Mouse (Mus musculus): ENCODE data around the gene Sirt2. TPM values are rescaled to one million over a fixed set of nuclear protein-coding genes. Genes with fewer than 3 reads are reported as not detected.

The Sirt2 gene
- polyA plus RNA-seq (2021; fragmentation: Nextera tagmentation): 147 and 180 TPM in 2 replicates
- long read RNA-seq, experiment 1, transcript Sirt2-201 (16 exons, 1,843 nt): minor isoform, 114 of 754 reads
- long read RNA-seq, experiment 1, transcript Sirt2-209 (13 exons, 1,585 nt): minor isoform, 6 of 754 reads
- long read RNA-seq, experiment 1, transcript Sirt2-202 (15 exons, 1,828 nt): major isoform, 569 of 754 reads
- long read RNA-seq, experiment 1, partial matches to known transcripts: 24 of 754 reads
- long read RNA-seq, experiment 1, other reads (novel, unspliced or antisense): 41 of 754 reads
- long read RNA-seq, experiment 2, transcript Sirt2-201 (16 exons, 1,843 nt): minor isoform, 34 of 205 reads
- long read RNA-seq, experiment 2, transcript Sirt2-202 (15 exons, 1,828 nt): major isoform, 126 of 205 reads
- long read RNA-seq, experiment 2, partial matches to known transcripts: 29 of 205 reads
- long read RNA-seq, experiment 2, other reads (novel, unspliced or antisense): 12 of 205 reads

GRCm38 (mm10) chr7:28766173-28766879, at the start of gene Sirt2:
Gene Sirt2 (plus strand): TSS chr7:28766735.

GRCm38 (mm10) chr7:28741709-28742438, 24.7 kb upstream of the Sirt2 start, which contains the start of the genes Mrps12 and Sars2:
Gene Mrps12 (minus strand): TSS chr7:28741820.
Gene Sars2 (plus strand): TSS chr7:28741992.

DNA sequence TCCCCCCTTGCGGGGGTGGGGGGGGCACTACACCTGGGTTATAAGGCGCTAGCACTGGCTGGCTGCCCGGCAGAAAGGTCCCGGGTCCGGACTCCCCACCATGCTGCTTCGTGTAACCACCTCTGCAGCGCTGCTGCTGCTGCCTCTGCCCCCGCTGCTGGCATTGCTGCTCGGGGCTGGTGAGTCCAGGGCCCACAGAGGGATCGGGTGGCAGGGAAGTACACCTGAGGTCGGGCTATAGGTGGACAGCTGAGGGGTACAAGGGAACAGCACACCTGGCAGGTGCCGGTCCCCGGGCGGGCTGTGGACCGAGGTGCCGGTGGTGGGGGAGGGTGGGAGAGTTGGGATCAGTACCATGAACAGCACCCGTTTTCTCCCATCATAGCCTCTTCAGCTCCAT, 10.5 kb upstream of the Sirt2 start, which contains the start of gene Ccer2:
Gene Ccer2, plus strand, starts transcription at position 96 of the 400 bp plus-strand sequence.

DNA sequence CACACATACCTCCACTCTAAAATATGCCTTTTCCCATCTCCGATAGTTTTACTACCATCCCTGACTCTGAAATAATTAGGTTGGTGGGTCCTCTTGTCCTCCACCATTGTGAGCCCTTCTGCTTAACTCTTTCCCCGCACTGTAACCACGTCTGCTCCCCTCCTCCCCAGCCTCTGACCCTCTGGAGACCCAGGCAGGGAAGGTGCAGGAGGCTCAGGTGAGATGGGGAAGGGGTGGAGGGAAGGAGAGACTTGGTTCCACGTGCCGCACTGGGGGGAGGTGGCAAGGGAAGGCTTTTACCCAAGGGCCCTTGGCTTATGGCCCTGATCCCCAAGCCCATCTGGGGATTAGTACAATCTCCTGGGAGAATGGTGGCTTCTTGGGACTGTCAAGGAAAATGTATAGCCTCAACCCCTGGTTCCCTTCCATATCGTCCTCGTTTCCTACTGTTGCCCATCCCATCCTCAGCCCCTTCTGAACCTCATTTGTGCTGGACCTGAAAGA, 979 bp downstream of the Sirt2 start, which contains the start of gene Nfkbib:
Gene Nfkbib, minus strand, starts transcription at position 51 of the 504 bp plus-strand sequence.

DNA sequence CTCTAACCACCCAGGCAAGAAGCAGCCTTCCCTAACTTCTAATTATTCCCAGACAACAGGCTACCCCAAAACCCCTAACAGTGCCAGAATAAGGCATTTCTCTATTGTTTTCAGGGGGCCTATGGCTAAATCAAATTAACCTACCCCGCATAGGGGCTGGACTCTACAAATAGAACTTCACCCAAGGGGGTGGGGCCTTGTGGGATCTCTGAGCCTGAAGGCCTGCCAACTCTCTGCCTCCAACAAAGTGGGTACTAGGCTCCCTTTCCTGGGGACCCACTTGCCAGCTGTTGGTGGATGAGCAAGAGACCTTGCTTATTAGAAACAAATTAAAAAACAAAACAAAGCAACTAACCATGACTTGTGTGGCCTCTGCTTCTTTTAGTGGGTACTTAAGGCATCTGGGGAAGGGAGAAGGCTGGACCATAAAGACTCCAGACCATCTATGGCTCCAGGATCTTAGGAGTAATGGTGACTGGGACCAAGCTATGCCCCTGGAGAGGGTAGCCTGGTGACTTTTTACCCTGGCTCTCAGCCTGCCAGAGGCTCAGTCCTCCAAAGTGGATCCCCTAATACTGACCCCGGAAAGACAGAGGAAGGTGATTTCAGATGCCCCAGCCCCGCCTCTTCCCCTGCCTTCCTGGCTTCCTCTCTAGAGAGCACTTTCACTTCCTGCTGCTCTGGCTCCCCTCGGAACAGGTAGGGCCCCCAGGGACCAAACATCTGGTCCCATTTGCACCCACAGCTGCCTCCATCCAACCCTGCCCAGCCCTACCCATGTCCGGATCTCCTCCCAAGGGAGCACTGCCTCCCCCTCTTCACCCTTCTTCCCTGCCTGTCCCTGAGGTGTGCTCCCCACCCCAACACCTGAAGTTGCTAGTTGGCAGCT, 22.0 kb downstream of the Sirt2 start, which contains the start of gene Rinl:
Gene Rinl, plus strand, starts transcription at position 663 of the 889 bp plus-strand sequence.

GRCm38 (mm10) chr7:28808221-28808941, 41.8 kb downstream of the Sirt2 start, which contains the start of gene Hnrnpl:
Gene Hnrnpl (plus strand): TSS chr7:28808541.

DNA sequence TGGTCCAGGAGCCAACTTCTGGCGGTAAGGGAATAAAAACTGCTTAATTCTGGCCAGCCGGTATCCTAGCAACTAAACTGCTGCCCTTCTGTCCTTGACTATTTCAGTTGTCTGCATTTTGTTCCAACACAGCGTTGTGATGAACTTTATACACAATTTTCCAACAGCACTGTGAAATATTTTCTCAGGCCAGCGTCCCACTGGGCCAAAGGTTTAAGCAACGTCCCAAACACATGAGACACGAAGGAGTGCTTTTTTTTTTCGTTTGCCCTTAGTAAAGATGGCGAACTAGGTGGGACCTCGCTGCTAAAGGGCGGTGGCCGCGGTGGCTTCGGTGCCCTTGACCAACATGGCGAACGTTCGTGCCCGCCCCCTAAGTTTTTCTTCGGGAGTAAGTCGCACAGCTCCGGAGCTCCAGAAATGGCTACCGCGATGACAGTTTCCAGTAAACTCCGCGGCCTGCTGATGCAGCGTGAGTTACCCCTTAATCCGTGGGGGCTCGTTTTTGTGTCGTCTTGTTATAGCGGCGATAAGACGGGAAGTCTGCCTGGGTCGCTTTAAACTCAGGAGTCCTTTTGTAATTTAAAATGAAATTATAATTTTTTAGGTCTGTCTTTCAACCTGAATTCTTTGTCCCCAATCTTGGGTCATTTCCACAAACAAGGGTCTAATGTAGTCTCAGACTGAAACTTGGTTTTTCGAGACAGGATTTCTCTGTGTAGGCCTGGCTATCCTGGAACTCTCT, 58.6 kb downstream of the Sirt2 start, which contains the start of gene Ech1:
Gene Ech1, plus strand, starts transcription at position 277 of the 745 bp plus-strand sequence.

DNA sequence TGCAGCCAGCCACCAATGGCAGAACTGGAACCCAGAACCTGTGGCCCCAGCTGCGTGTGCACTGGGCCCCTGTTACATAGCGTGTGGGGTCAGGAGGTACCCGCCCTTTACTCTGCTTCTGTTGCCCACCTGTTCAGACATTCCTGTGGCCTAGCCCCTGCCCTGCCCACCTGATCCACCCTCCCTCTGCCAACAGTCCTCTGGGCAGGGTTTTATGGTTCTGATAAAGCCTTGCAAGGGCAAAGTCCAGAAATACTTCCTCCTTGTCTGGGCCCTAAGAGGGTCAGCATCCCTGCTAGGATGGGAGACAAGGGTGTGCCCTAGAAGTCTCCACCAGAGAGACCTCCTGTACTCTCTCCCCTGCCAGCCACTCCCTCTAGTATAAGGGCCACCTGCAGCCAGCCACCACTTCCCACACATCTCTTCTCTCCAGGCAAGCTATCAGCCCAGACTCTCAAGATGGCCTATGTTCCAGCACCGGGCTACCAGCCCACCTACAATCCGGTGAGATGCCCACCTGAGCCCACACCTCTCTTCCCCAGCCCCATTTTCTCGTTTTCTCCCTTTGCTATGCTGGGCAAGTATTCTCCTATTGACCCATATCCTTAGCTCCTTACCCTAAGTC, 67.3 kb downstream of the Sirt2 start, which contains the start of gene Lgals4:
Gene Lgals4, plus strand, starts transcription at position 132 of the 625 bp plus-strand sequence.

Other genes starting within 250 kb of the Sirt2 start
- not detected in 2 replicates for gene Ifnl3, start 243.9 kb upstream of the Sirt2 start, polyA plus RNA-seq (2021; fragmentation: Nextera tagmentation)
- not detected in 2 replicates for gene Sycn, start 225.8 kb upstream of the Sirt2 start, polyA plus RNA-seq (2021; fragmentation: Nextera tagmentation)
- gene Nccrp1, start 219.5 kb upstream of the Sirt2 start, polyA plus RNA-seq (2021; fragmentation: Nextera tagmentation): 0.09 TPM in 1 of 2 replicates, not detected in the other
- gene Samd4b, start 168.6 kb upstream of the Sirt2 start, polyA plus RNA-seq (2021; fragmentation: Nextera tagmentation): 7.5 and 9.2 TPM in 2 replicates
- gene Pak4, start 168.6 kb upstream of the Sirt2 start, polyA plus RNA-seq (2021; fragmentation: Nextera tagmentation): 5.4 and 6.1 TPM in 2 replicates
- 0.59 and 0.70 TPM in 2 replicates for gene Acp7, start 135.4 kb upstream of the Sirt2 start, polyA plus RNA-seq (2021; fragmentation: Nextera tagmentation)
- gene Fbxo27, start 73.9 kb upstream of the Sirt2 start, polyA plus RNA-seq (2021; fragmentation: Nextera tagmentation): 14.4 and 14.5 TPM in 2 replicates
- 2.5 and 4.3 TPM in 2 replicates for gene Fbxo17, start 49.9 kb upstream of the Sirt2 start, polyA plus RNA-seq (2021; fragmentation: Nextera tagmentation)
- gene Mrps12, start 24.9 kb upstream of the Sirt2 start, polyA plus RNA-seq (2021; fragmentation: Nextera tagmentation): 233 and 280 TPM in 2 replicates
- gene Sars2, start 24.7 kb upstream of the Sirt2 start, polyA plus RNA-seq (2021; fragmentation: Nextera tagmentation): 11.2 and 15.1 TPM in 2 replicates
- 1.3 and 1.8 TPM in 2 replicates for gene Ccer2, start 10.6 kb upstream of the Sirt2 start, polyA plus RNA-seq (2021; fragmentation: Nextera tagmentation)
- 68.6 and 74.6 TPM in 2 replicates for gene Nfkbib, start 777 bp downstream of the Sirt2 start, polyA plus RNA-seq (2021; fragmentation: Nextera tagmentation)
- 3.7 and 3.9 TPM in 2 replicates for gene Rinl, start 22.2 kb downstream of the Sirt2 start, polyA plus RNA-seq (2021; fragmentation: Nextera tagmentation)
- gene Hnrnpl, start 41.8 kb downstream of the Sirt2 start, polyA plus RNA-seq (2021; fragmentation: Nextera tagmentation): 95.1 and 110 TPM in 2 replicates
- 125 and 135 TPM in 2 replicates for gene Ech1, start 58.5 kb downstream of the Sirt2 start, polyA plus RNA-seq (2021; fragmentation: Nextera tagmentation)
- 0.47 and 0.90 TPM in 2 replicates for gene Lgals4, start 67.1 kb downstream of the Sirt2 start, polyA plus RNA-seq (2021; fragmentation: Nextera tagmentation)
- 0.42 TPM in 1 of 2 replicates, not detected in the other for gene Lgals7, start 97.1 kb downstream of the Sirt2 start, polyA plus RNA-seq (2021; fragmentation: Nextera tagmentation)
- gene Capn12, start 114.7 kb downstream of the Sirt2 start, polyA plus RNA-seq (2021; fragmentation: Nextera tagmentation): 0.60 and 0.75 TPM in 2 replicates
- 107 and 111 TPM in 2 replicates for gene Actn4, start 195.6 kb downstream of the Sirt2 start, polyA plus RNA-seq (2021; fragmentation: Nextera tagmentation)
- 507 and 624 TPM in 2 replicates for gene Eif3k, start 215.1 kb downstream of the Sirt2 start, polyA plus RNA-seq (2021; fragmentation: Nextera tagmentation)
- 0.71 and 0.85 TPM in 2 replicates for gene Map4k1, start 215.3 kb downstream of the Sirt2 start, polyA plus RNA-seq (2021; fragmentation: Nextera tagmentation)